In the genomic region with DNA sequence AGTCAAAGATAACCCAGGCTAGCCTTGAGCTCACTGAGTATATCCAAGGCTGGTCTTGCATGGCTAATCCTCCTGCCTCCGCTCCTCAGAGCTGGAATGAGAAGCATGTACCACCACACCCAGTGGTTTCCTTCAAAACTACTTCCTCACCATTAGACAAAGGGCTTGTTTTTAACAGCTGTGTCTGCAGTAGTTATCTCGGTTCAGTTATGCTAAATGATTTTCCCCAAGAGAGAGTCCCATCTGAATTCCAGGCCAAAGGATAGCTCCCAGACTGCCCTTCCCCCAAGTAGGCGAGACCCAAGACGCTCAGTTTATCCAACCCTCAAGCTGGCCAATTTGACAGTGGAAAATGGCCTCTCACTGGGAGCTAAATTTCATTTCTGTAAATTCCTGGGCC, we compare ENCODE assay signal across 27 mouse cellular contexts. TPM values are rescaled to one million over a fixed set of nuclear protein-coding genes. Genes with fewer than 3 reads are reported as not detected.
DNase-seq lines count a peak whose midpoint lies in the region; ATAC-seq and TF ChIP-seq lines count a peak whose summit lies in the region.
"Had no signal": no experiment of that assay in that cellular context is flagged by ENCODE, and none has a peak within 500 bp of the region (broad histone marks: within the 10 kb centered on the region; RNA-seq: fewer than 3 reads in every experiment).

No protein-coding gene starts in this region.

- no peak overlapping the region for H3K4me3 ChIP-seq in heart, embryonic 11.5 days (ENCODE audit: low read depth, low read length)
- no peak overlapping the region for H3K4me3 ChIP-seq in lung, postnatal 0 days (ENCODE audit: low read depth, low read length)
- H3K4me3 ChIP-seq in forebrain, embryonic 11.5 days (ENCODE audit: low read depth, low read length), result no peak overlapping the region
- H3K4me3 ChIP-seq: embryonic facial prominence, embryonic 12.5 days; forebrain, embryonic 15.5 days; megakaryocyte, embryonic 14.5 days had no signal

- 0 out of 2 replicates have a peak overlapping the region, but pooled peaks have one; percentile 15 for H3K27ac ChIP-seq in heart, embryonic 11.5 days (ENCODE audit: low read depth, low read length)
- H3K27ac ChIP-seq in lung, postnatal 0 days (ENCODE audit: low read length), result no peak overlapping the region
- no peak overlapping the region for H3K27ac ChIP-seq in forebrain, embryonic 11.5 days (ENCODE audit: low read depth, low read length)
- H3K27ac ChIP-seq: embryonic facial prominence, embryonic 12.5 days; forebrain, embryonic 15.5 days; hindbrain, embryonic 14.5 days had no signal

- WGBS in heart, embryonic 11.5 days (ENCODE audit: insufficient replicate concordance), result 69% methylated on average over 4 of the region's 4 CpGs
- 58% methylated on average over 4 of the region's 4 CpGs for WGBS in lung, postnatal 0 days
- WGBS in forebrain, embryonic 11.5 days, result 94% methylated on average over 4 of the region's 4 CpGs

- H3K4me1 ChIP-seq in heart, embryonic 11.5 days (ENCODE audit: control insufficient read depth, insufficient read depth, low read length), result no peaks in the 10 kb centered on the region
- no peaks in the 10 kb centered on the region for H3K4me1 ChIP-seq in lung, postnatal 0 days (ENCODE audit: insufficient read depth, low read depth, low read length)
- H3K4me1 ChIP-seq in forebrain, embryonic 11.5 days (replicated peaks; ENCODE audit: control insufficient read depth, insufficient read depth, low read length), result no peaks in the 10 kb centered on the region
- H3K4me1 ChIP-seq: embryonic facial prominence, embryonic 12.5 days; forebrain, embryonic 15.5 days had no signal

- ATAC-seq in heart, embryonic 11.5 days (replicated peaks; ENCODE audit: insufficient number of reproducible peaks, low FRiP score, low TSS enrichment), result no peak
- no peak for ATAC-seq in lung, postnatal 0 days
- ATAC-seq in forebrain, embryonic 11.5 days (replicated peaks; ENCODE audit: low FRiP score), result no peak
- ATAC-seq: forebrain, embryonic 15.5 days had no signal

- TF ChIP-seq CTCF in lung, postnatal 0 days (IDR thresholded peaks at IDR 0.05), result no peak

- no peaks in the 10 kb centered on the region for H3K27me3 ChIP-seq in heart, embryonic 11.5 days (ENCODE audit: control insufficient read depth, insufficient read depth, low read length)
- H3K27me3 ChIP-seq in lung, postnatal 0 days (replicated peaks; ENCODE audit: insufficient read depth, low read length), result no peaks in the 10 kb centered on the region
- H3K27me3 ChIP-seq in forebrain, embryonic 11.5 days (ENCODE audit: control insufficient read depth, insufficient read depth, low read length), result no peaks in the 10 kb centered on the region
- H3K27me3 ChIP-seq: embryonic facial prominence, embryonic 12.5 days; forebrain, embryonic 15.5 days had no signal

- 0 out of 2 replicates have a peak, but pooled peaks have one; percentile 9 for TF ChIP-seq EP300 in lung, postnatal 0 days (IDR thresholded peaks at IDR 0.05)

- peaks cover 54% of the 10 kb centered on the region for H3K36me3 ChIP-seq in heart, embryonic 11.5 days (ENCODE audit: control insufficient read depth, insufficient read depth, low read length)
- H3K36me3 ChIP-seq in lung, postnatal 0 days (ENCODE audit: insufficient read depth, low read length), result peaks cover 70% of the 10 kb centered on the region
- no peaks in the 10 kb centered on the region for H3K36me3 ChIP-seq in forebrain, embryonic 11.5 days (ENCODE audit: control insufficient read depth, insufficient read depth, low read length)

- H3K9ac ChIP-seq in heart, embryonic 11.5 days (ENCODE audit: low read depth, low read length), result no peak overlapping the region
- no peak overlapping the region for H3K9ac ChIP-seq in lung, postnatal 0 days (replicated peaks; ENCODE audit: low read depth)
- H3K9ac ChIP-seq in forebrain, embryonic 11.5 days (ENCODE audit: low read length), result no peak overlapping the region
- H3K9ac ChIP-seq: embryonic facial prominence, embryonic 12.5 days; forebrain, embryonic 15.5 days; hindbrain, embryonic 14.5 days had no signal

- no peak overlapping the region for H3K4me2 ChIP-seq in heart, embryonic 11.5 days
- no peak overlapping the region for H3K4me2 ChIP-seq in lung, postnatal 0 days (replicated peaks; ENCODE audit: low read depth, low read length)
- no peak overlapping the region for H3K4me2 ChIP-seq in forebrain, embryonic 11.5 days (ENCODE audit: low read depth, low read length, severe bottlenecking)
- H3K4me2 ChIP-seq: embryonic facial prominence, embryonic 12.5 days; forebrain, embryonic 15.5 days; hindbrain, embryonic 14.5 days had no signal

- intact Hi-C loops in heart, postnatal 36 days (cut with DNase I), result loop anchor here (2.0 kb wide), 1 partner anchor 15 kb away; no protein-coding TSS in a partner anchor

- no peak for DNase-seq in heart, postnatal 36 days
- no peak for DNase-seq in lung, postnatal 0 days (ENCODE audit: low spot score)
- no peak for DNase-seq in lung, postnatal 25 days (ENCODE audit: low spot score)
- peak; percentile 98 for DNase-seq in ZHBTc4 (ENCODE audit: low read depth, low spot score)
- DNase-seq in forebrain, embryonic 11.5 days (ENCODE audit: low spot score), result no peak
- no peak for DNase-seq in adrenal gland, adult 18-20 months (ENCODE audit: low spot score in 2 of 2)
- DNase-seq: adrenal gland, postnatal 10 days; B cell, adult 2 months; cerebellum, adult 9-11 months; gastrocnemius, postnatal 36 days; kidney, adult 9 months; liver; midbrain, embryonic 14.5 days; spleen, adult 18-20 months; thymus, postnatal 4 days had no signal

- no peaks in the 10 kb centered on the region for H3K9me3 ChIP-seq in heart, embryonic 11.5 days (replicated peaks; ENCODE audit: control insufficient read depth, low read length)
- no peaks in the 10 kb centered on the region for H3K9me3 ChIP-seq in lung, postnatal 0 days (ENCODE audit: low read length)
- no peaks in the 10 kb centered on the region for H3K9me3 ChIP-seq in forebrain, embryonic 11.5 days (ENCODE audit: control insufficient read depth, low read length)
- H3K9me3 ChIP-seq: embryonic facial prominence, embryonic 12.5 days; forebrain, embryonic 15.5 days; megakaryocyte, embryonic 14.5 days had no signal

RNA-seq across cellular contexts. Expression of a gene that starts 20.1 kb away (rescaled TPM):
- polyA plus RNA-seq in heart, embryonic 11.5 days (2014; fragmentation: Nextera tagmentation; extraction: Ambion mirVana), result 3.0 and 3.4 TPM in 2 replicates
- total RNA-seq in heart, postnatal 36 days (2021), result 1 to 10 TPM; 1.6 to 1.8 TPM
- 6.4 and 6.5 TPM in 2 replicates for polyA plus RNA-seq in lung, postnatal 0 days (2015; fragmentation: Nextera tagmentation; extraction: Ambion mirVana)
- 39.0 and 46.1 TPM in 2 replicates for polyA plus RNA-seq in forebrain, embryonic 11.5 days (2014; fragmentation: Nextera tagmentation; extraction: Ambion mirVana)
- 10 to 100 TPM; 46.9 to 49.7 TPM for total RNA-seq in adrenal gland, adult 18-20 months (2021)

RNA-seq across cellular contexts. Expression of a gene that starts 21.6 kb away (rescaled TPM):
- 72.2 and 80.6 TPM in 2 replicates for polyA plus RNA-seq in heart, embryonic 11.5 days (2014; fragmentation: Nextera tagmentation; extraction: Ambion mirVana)
- 100 to 1,000 TPM; 252 to 272 TPM for total RNA-seq in heart, postnatal 36 days (2021)
- 231 and 251 TPM in 2 replicates for polyA plus RNA-seq in lung, postnatal 0 days (2015; fragmentation: Nextera tagmentation; extraction: Ambion mirVana)
- 33.3 and 35.5 TPM in 2 replicates for polyA plus RNA-seq in forebrain, embryonic 11.5 days (2014; fragmentation: Nextera tagmentation; extraction: Ambion mirVana)
- total RNA-seq in adrenal gland, adult 18-20 months (2021), result 10 to 100 TPM; 55.3 to 64.5 TPM

RNA-seq across cellular contexts. Expression of a gene that starts 38.6 kb away (rescaled TPM):
- polyA plus RNA-seq in heart, embryonic 11.5 days (2014; fragmentation: Nextera tagmentation; extraction: Ambion mirVana), result 67.2 and 70.6 TPM in 2 replicates
- 10 to 100 TPM; 16.3 to 18.2 TPM for total RNA-seq in heart, postnatal 36 days (2021)
- polyA plus RNA-seq in lung, postnatal 0 days (2015; fragmentation: Nextera tagmentation; extraction: Ambion mirVana), result 44.9 and 47.1 TPM in 2 replicates
- 17.8 and 18.9 TPM in 2 replicates for polyA plus RNA-seq in forebrain, embryonic 11.5 days (2014; fragmentation: Nextera tagmentation; extraction: Ambion mirVana)
- 10 to 100 TPM; 26.3 to 33.5 TPM for total RNA-seq in adrenal gland, adult 18-20 months (2021)
- total RNA-seq: MEL had no signal

RNA-seq across cellular contexts. Expression of a gene that starts 39.5 kb away (rescaled TPM):
- polyA plus RNA-seq in heart, embryonic 11.5 days (2014; fragmentation: Nextera tagmentation; extraction: Ambion mirVana), result 89.3 and 107 TPM in 2 replicates
- total RNA-seq in heart, postnatal 36 days (2021), result 10 to 100 TPM; 12.9 to 13.4 TPM
- 75.6 and 86.5 TPM in 2 replicates for polyA plus RNA-seq in lung, postnatal 0 days (2015; fragmentation: Nextera tagmentation; extraction: Ambion mirVana)
- polyA plus RNA-seq in forebrain, embryonic 11.5 days (2014; fragmentation: Nextera tagmentation; extraction: Ambion mirVana), result 36.6 and 41.2 TPM in 2 replicates
- total RNA-seq in adrenal gland, adult 18-20 months (2021), result 10 to 100 TPM; 13.4 to 19.0 TPM

RNA-seq across cellular contexts. Expression of a gene that starts 41.8 kb away (rescaled TPM):
- not detected in 2 replicates for polyA plus RNA-seq in heart, embryonic 11.5 days (2014; fragmentation: Nextera tagmentation; extraction: Ambion mirVana)
- not detected for total RNA-seq in heart, postnatal 36 days (2021)
- not detected in 2 replicates for polyA plus RNA-seq in lung, postnatal 0 days (2015; fragmentation: Nextera tagmentation; extraction: Ambion mirVana)
- polyA plus RNA-seq in forebrain, embryonic 11.5 days (2014; fragmentation: Nextera tagmentation; extraction: Ambion mirVana), result 0.69 and 0.79 TPM in 2 replicates
- total RNA-seq in adrenal gland, adult 18-20 months (2021), result not detected
- total RNA-seq: adrenal gland, postnatal 10 days; gastrocnemius, postnatal 36 days; layer of hippocampus, adult 18-20 months; layer of hippocampus, postnatal 25 days; left cerebral cortex, postnatal 25 days; MEL had no signal
- polyA plus RNA-seq: embryonic facial prominence, embryonic 12.5 days; heart, embryonic 16.5 days; liver, embryonic 16.5 days; neural tube, embryonic 14.5 days had no signal
